Mouse (Mus musculus) heart, adult 2 months (tissue): ENCODE measurements around the gene Usp50. TPM values are rescaled to one million over a fixed set of nuclear protein-coding genes. Genes with fewer than 3 reads are reported as not detected.

Experiments
- DNase-seq, 2 experiments: peaks; one replicate each; pipeline ENCODE4 v3.0.0; 2021
- H3K27ac ChIP-seq: fragments of 200-600 bp; 2 replicates; pipeline ENCODE4 v1.8.1; 2022
- H3K27me3 ChIP-seq: fragments of 200-500 bp; 2 replicates; pipeline ENCODE4 v1.6.1; 2012; ENCODE audit warnings: mild to moderate bottlenecking, low read length, inconsistent platforms, mixed read lengths; ENCODE audit not compliant: control insufficient read depth, insufficient read depth
- H3K36me3 ChIP-seq: fragments of 200-500 bp; 2 replicates; pipeline ENCODE4 v1.6.1; 2012; ENCODE audit warnings: low read length, inconsistent platforms; ENCODE audit not compliant: control insufficient read depth, insufficient read depth
- H3K4me1 ChIP-seq: fragments of 200-500 bp; 2 replicates; pipeline ENCODE4 v1.6.1; 2011; ENCODE audit warnings: low read length; ENCODE audit not compliant: control insufficient read depth, insufficient read depth
- H3K4me3 ChIP-seq: fragments of 200-600 bp; 2 replicates; pipeline ENCODE4 v1.8.1; 2022
- H3K79me2 ChIP-seq: fragments of 200-500 bp; replicated peaks from 2 replicates; pipeline ENCODE4 v1.6.1; 2012; ENCODE audit warnings: mild to moderate bottlenecking, inconsistent platforms, low read length, moderate library complexity, mixed read lengths; ENCODE audit not compliant: control insufficient read depth, insufficient read depth
- H3K9ac ChIP-seq: fragments of 200-500 bp; 2 replicates; pipeline ENCODE4 v1.6.1; 2012; ENCODE audit warnings: low read depth, mild to moderate bottlenecking, control low read depth, inconsistent platforms, low read length, mixed read lengths
- CTCF ChIP-seq: fragments of 200-600 bp; IDR thresholded peaks from 2 replicates; pipeline ENCODE4 v1.8.1; 2022; ENCODE audit warnings: antibody characterized with exemption, mild to moderate bottlenecking, moderate library complexity
- EP300 ChIP-seq: fragments of 200-500 bp; IDR thresholded peaks from 2 replicates; pipeline ENCODE4 v1.6.1; 2011; ENCODE audit warnings: low read depth, low read length, control low read depth; ENCODE audit not compliant: insufficient read depth
- POLR2A ChIP-seq: fragments of 200-500 bp; IDR thresholded peaks from 2 replicates; pipeline ENCODE4 v1.6.1; 2011; ENCODE audit warnings: mild to moderate bottlenecking, low read depth, low read length, control low read depth; ENCODE audit not compliant: insufficient read depth
- WGBS: fragments of 180-500 bp; shearing (Covaris S2); methylation state at CpG from one replicate; pipeline ENCODE4 v1.1.7; 2018; 5-methylcytosine and 5-hydroxymethylcytosine counted together
- intact Hi-C: fragments of 180-260 bp; cut with DNase I; formaldehyde crosslinking; loops from one replicate; pipeline ENCODE4 v1.15.1; 2025
- polyA plus RNA-seq: library from polyadenylated mRNA; depleted of rRNA; stranded (reverse); fragments of >200 nt; gene quantifications from 2 replicates; pipeline ENCODE4 v1.2.3, GENCODE M21; 2012; rRNA removed
- total RNA-seq, 2 experiments: library from RNA; stranded (reverse); gene quantifications; 2 replicates each; pipeline ENCODE4 v1.2.3; 2021

Usp50 gene
- total and polyA plus RNA-seq, 3 experiments: 1.5 TPM; not detected in 2

DNA sequence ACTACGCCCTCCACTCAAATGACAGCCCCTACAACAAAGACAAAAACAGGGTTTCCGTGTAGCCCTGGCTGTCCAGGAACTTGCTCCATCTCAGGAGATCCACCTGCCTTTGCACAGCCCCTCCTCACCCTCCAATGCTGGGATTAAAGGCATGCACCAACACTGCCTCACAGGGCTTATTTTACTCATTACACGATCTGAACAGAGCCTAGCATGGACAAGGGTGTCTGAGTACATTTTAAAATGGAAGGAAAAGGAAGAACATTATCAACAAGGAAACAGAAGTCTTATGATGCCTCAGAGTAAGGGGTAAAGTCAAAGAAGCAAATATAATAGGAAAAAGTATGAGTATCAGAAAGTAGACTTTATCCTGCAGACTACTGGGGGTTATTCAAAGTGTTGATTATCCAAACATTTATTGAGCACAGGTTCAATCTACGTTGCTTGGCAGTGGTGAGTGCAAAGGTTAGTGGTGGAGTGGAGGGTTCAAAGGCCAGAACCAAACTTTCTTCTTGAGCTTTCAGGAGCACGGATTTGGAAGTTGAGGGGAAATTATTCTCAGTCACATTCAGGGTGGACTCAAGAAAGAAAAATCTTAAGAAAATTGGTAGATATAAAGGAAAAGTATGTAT lies 114.5 kb downstream of the Usp50 start:
- Histone ChIP-seq H3K27ac (no peak overlapping the region), H3K79me2 (peaks cover 7% of the 10 kb centered on the region), H3K4me3 (no peak overlapping the region), H3K36me3 (peaks cover 14% of the 10 kb centered on the region), H3K4me1 (peaks cover 4% of the 10 kb centered on the region), H3K9ac (no peak overlapping the region), H3K27me3 (no peaks in the 10 kb centered on the region)
- DNase-seq: no peak
- TF ChIP-seq EP300: no peak
- intact Hi-C loops: no loop called here
- WGBS: 78% methylated on average over 5 of the region's 5 CpGs

DNA sequence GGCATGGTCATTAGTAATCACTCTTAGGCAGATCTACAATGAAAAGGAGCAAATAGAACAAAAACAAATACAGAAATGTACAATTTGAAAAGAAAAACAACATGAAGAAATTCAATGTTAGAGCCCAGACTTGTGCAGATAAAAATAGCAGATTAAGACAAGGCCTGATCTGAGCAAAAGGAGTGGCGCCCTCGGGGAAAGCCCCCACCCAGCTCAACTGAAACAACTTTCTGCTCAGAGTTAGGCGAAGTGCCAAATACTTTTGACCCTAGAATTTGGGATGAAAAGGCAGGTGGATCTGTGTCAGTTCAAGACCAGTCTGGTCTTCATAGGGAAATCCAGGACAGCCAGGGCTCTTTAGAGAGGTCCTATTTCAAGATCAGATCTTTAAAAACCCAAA lies 117.3 kb downstream of the Usp50 start:
- H3K27ac ChIP-seq: no peak overlapping the region
- intact Hi-C loops: no loop called here
- H3K9ac ChIP-seq: no peak overlapping the region
- DNase-seq: no peak
- WGBS: 61% methylated on average over 3 of the region's 3 CpGs
- H3K4me3 ChIP-seq: no peak overlapping the region
- no peaks in the 10 kb centered on the region for H3K27me3 ChIP-seq
- H3K36me3 ChIP-seq: no peaks in the 10 kb centered on the region
- TF ChIP-seq CTCF (no peak), POLR2A (no peak), EP300 (no peak)
- H3K4me1 ChIP-seq: no peaks in the 10 kb centered on the region
- H3K79me2 ChIP-seq: peaks cover 6% of the 10 kb centered on the region

DNA sequence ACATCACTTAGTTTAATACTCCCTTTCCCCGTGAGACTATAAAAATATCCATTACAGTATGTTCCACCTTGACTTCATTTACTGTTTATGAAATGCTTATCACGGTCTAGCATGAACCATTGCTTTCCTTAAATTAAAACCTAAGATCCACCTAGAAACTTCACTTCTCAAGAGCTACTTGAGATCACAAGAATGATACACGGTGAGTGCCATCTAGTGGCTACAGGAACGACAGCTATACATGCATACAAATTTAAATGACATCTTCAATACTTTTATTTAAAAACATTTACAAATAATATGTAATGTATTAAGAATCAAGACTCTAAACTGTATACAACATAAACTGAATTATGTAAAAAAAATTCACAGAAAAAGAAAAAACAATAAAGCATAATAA lies 119.8 kb downstream of the Usp50 start:
- peak; percentile 81 for TF ChIP-seq CTCF
- no peak for TF ChIP-seq EP300
- no peak for TF ChIP-seq POLR2A
- Histone ChIP-seq H3K27ac (no peak overlapping the region), H3K27me3 (no peaks in the 10 kb centered on the region), H3K4me1 (no peaks in the 10 kb centered on the region), H3K9ac (no peak overlapping the region), H3K36me3 (no peaks in the 10 kb centered on the region), H3K4me3 (no peak overlapping the region), H3K79me2 (peaks cover 5% of the 10 kb centered on the region)
- intact Hi-C loops: loop anchor here (1.0 to 2.0 kb wide), 2 partner anchors 65 to 70 kb away; no protein-coding TSS in a partner anchor
- no peak for DNase-seq
- WGBS: 36% methylated on average over 4 of the region's 4 CpGs

Other genes with a start within 250 kb of the Usp50 start
- under 1 TPM; 0.64 to 0.78 TPM for gene Slc27a2, start 231.1 kb downstream of the Usp50 start, total RNA-seq
- 0.88 and 1.8 TPM in 2 replicates for gene Slc27a2, start 231.1 kb downstream of the Usp50 start, polyA plus RNA-seq
- 1 to 10 TPM in 1 of 2 experiments, under 1 TPM in 1; 0.81 to 1.4 TPM for gene Hdc, start 164.2 kb downstream of the Usp50 start, total RNA-seq
- gene Hdc, start 164.2 kb downstream of the Usp50 start, polyA plus RNA-seq: 2.3 and 3.3 TPM in 2 replicates
- gene Gabpb1, start 107.1 kb downstream of the Usp50 start, total RNA-seq: 10 to 100 TPM; 10.6 to 13.1 TPM
- gene Gabpb1, start 107.1 kb downstream of the Usp50 start, polyA plus RNA-seq: 5.8 and 9.7 TPM in 2 replicates
- 10 to 100 TPM; 27.4 to 28.4 TPM for gene Usp8, start 76.1 kb downstream of the Usp50 start, total RNA-seq
- 11.1 and 18.9 TPM in 2 replicates for gene Usp8, start 76.1 kb downstream of the Usp50 start, polyA plus RNA-seq
- 10 to 100 TPM; 24.4 to 26.7 TPM for gene Trpm7, start 92.8 kb upstream of the Usp50 start, total RNA-seq
- gene Trpm7, start 92.8 kb upstream of the Usp50 start, polyA plus RNA-seq: 7.5 and 16.2 TPM in 2 replicates
- gene Sppl2a, start 149.8 kb upstream of the Usp50 start, total RNA-seq: 10 to 100 TPM; 51.5 to 56.4 TPM
- 17.4 and 37.5 TPM in 2 replicates for gene Sppl2a, start 149.8 kb upstream of the Usp50 start, polyA plus RNA-seq
- gene Ap4e1, start 225.2 kb upstream of the Usp50 start, total RNA-seq: 1 to 10 TPM; 5.6 to 6.2 TPM
- gene Ap4e1, start 225.2 kb upstream of the Usp50 start, polyA plus RNA-seq: 1.9 and 3.6 TPM in 2 replicates